ENCODE assay signal across 8 mouse cellular contexts in the genomic region with DNA sequence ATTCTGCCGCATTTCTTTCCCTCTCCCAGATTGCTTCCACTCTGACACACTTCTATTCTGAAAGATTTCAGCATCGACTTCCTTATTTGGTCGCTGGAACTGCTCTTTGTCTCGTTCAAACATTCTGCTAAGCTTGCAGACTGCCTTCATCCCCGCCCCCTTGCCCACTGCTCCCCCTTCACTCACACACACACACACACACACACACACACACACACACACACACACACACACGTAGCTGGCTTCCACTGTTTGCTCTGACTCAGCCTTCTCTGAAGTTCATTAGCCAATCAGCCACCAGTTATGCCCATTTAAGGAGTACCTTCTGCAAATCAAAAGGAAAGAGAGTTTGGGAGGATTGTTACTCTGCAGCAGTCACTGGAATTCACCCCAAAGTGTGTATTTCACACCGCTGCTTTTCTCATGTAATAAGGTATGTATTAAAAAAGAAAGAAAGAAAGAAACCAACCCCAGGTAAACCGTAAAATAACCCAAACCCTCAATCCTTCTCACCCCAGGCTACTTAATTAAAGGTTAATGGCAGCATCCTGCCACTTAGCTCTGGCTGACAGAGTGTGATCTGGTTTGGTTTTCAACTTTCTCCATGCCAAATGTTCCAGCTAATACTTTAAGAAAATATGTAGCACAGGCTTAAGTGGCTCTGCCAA.
DNase-seq lines count a peak whose midpoint lies in the region; ATAC-seq and TF ChIP-seq lines count a peak whose summit lies in the region.

No protein-coding gene starts in this region.

- peak; percentile 90 for ATAC-seq in hindbrain, postnatal 0 days

- no peaks in the 10 kb centered on the region for H3K9me3 ChIP-seq in ES-E14 (ENCODE audit: control insufficient read depth, insufficient read depth, low read depth, low read length)
- no peaks in the 10 kb centered on the region for H3K9me3 ChIP-seq in hindbrain, postnatal 0 days (ENCODE audit: low read length)

- H3K4me1 ChIP-seq in ES-E14 (ENCODE audit: control insufficient read depth in 2 of 2, insufficient read depth in 2 of 2, low read length in 2 of 2, poor library complexity in 1 of 2): no peaks in the 10 kb centered on the region
- H3K4me1 ChIP-seq in hindbrain, postnatal 0 days (ENCODE audit: insufficient read depth, low read length): no peaks in the 10 kb centered on the region

- no peak for TF ChIP-seq CTCF in hindbrain, postnatal 0 days (IDR thresholded peaks at IDR 0.05; ENCODE audit: low read depth)

- H3K4me3 ChIP-seq in ES-E14 (ENCODE audit: insufficient read depth in 1 of 2, low read depth in 1 of 2, low read length in 2 of 2, poor library complexity in 1 of 2, severe bottlenecking in 1 of 2): no peak overlapping the region
- no peak overlapping the region for H3K4me3 ChIP-seq in hindbrain, postnatal 0 days (ENCODE audit: low read length)

- H3K9ac ChIP-seq in ES-E14 (ENCODE audit: insufficient read depth, low read depth, low read length, poor library complexity, severe bottlenecking): no peak overlapping the region
- no peak overlapping the region for H3K9ac ChIP-seq in hindbrain, postnatal 0 days (replicated peaks; ENCODE audit: low read length)

- H3K27me3 ChIP-seq in hindbrain, postnatal 0 days (ENCODE audit: insufficient read depth, low read length): no peaks in the 10 kb centered on the region

- no peak for DNase-seq in ES-E14 (ENCODE audit: low read depth, low spot score)
- peak; percentile 81 for DNase-seq in embryo, embryonic 10 days (ENCODE audit: low spot score)
- DNase-seq in gastrocnemius, postnatal 10 days: peak; percentile 63
- DNase-seq in hindbrain, postnatal 0 days (ENCODE audit: low spot score): peak; percentile 70
- peak; percentile 11 to 25 for DNase-seq in layer of hippocampus, postnatal 36 days
- peak; percentile 80 for DNase-seq in lung, postnatal 14 days
- DNase-seq in right cerebral cortex, adult 18-20 months: peak; percentile 53
- DNase-seq in yolk sac, embryonic 10.5 days (ENCODE audit: low spot score): peak; percentile 92

- H3K4me2 ChIP-seq in hindbrain, postnatal 0 days (ENCODE audit: low read depth, low read length): peak overlapping the region; percentile 30

- no peak overlapping the region for H3K27ac ChIP-seq in ES-E14 (ENCODE audit: insufficient read depth, low read depth, low read length, poor library complexity, severe bottlenecking)
- peak overlapping the region; percentile 45; the same call in 1 of the 2 replicates for H3K27ac ChIP-seq in hindbrain, postnatal 0 days

- WGBS in hindbrain, postnatal 0 days: 19% methylated on average over 8 of the region's 8 CpGs

- in situ Hi-C loops in ES-E14 (cut with MboI; ENCODE audit: low sequenced_read_pairs in 2 of 2, unreplicated experiment in 2 of 2): no loop called here

- no peaks in the 10 kb centered on the region for H3K36me3 ChIP-seq in ES-E14 (ENCODE audit: control insufficient read depth, insufficient read depth, low read length, poor library complexity, severe bottlenecking)
- no peaks in the 10 kb centered on the region for H3K36me3 ChIP-seq in hindbrain, postnatal 0 days (ENCODE audit: insufficient read depth, low read length)

TF ChIP-seq in ES-E14, 5 proteins besides CTCF, POLR2A, EP300 and RAD21:
- TF ChIP-seq HCFC1 (IDR thresholded peaks at IDR 0.05; ENCODE audit: borderline replicate concordance, insufficient read depth, low read length) (no peak), CHD2 (IDR thresholded peaks at IDR 0.05; ENCODE audit: low read depth, low read length) (no peak), ZC3H11A (IDR thresholded peaks at IDR 0.05; ENCODE audit: borderline replicate concordance, low read depth, low read length) (no peak), ZNF384 (IDR thresholded peaks at IDR 0.05; ENCODE audit: low read depth, low read length) (no peak), MAFK (IDR thresholded peaks at IDR 0.05; ENCODE audit: insufficient read depth, low read depth, low read length) (peak; percentile 67)
